Mouse (Mus musculus): ENCODE measurements around the gene Ppm1j.
"Not testable (repeated sequence)": the region's sequence is repeated elsewhere in the genome, so short reads cannot be mapped to it uniquely, and the experiment has no call there.

Gene Ppm1j

GRCm38 (mm10) chr3:104780561-104781420 is at the start of gene Ppm1j:
Gene Ppm1j (plus strand): TSS chr3:104781056.
- DNase-seq (ENCODE audit: extremely low spot score, low read depth, low spot score), result no peak

- no peak for DNase-seq (ENCODE audit: extremely low spot score, low read depth, low spot score)
Measured at GRCm38 (mm10) chr3:104732907-104733306, 47.9 kb upstream of the Ppm1j start.

- no peak for DNase-seq (ENCODE audit: extremely low spot score, low read depth, low spot score)
Measured at GRCm38 (mm10) chr3:104734654-104735053, 46.2 kb upstream of the Ppm1j start.

GRCm38 (mm10) chr3:104741954-104742353 is 38.9 kb upstream of the Ppm1j start:
- DNase-seq (ENCODE audit: extremely low spot score, low read depth, low spot score), result no peak

- no peak for DNase-seq (ENCODE audit: extremely low spot score, low read depth, low spot score)
Measured at GRCm38 (mm10) chr3:104743161-104743560, 37.7 kb upstream of the Ppm1j start.

- no peak for DNase-seq (ENCODE audit: extremely low spot score, low read depth, low spot score)
Measured at GRCm38 (mm10) chr3:104743864-104744263, 37.0 kb upstream of the Ppm1j start.

- DNase-seq (ENCODE audit: extremely low spot score, low read depth, low spot score), result not testable (repeated sequence)
Measured at GRCm38 (mm10) chr3:104752845-104753244, 28.0 kb upstream of the Ppm1j start.

GRCm38 (mm10) chr3:104758406-104758805 is 22.4 kb upstream of the Ppm1j start:
- DNase-seq (ENCODE audit: extremely low spot score, low read depth, low spot score), result peak; percentile 75

- no peak for DNase-seq (ENCODE audit: extremely low spot score, low read depth, low spot score)
Measured at GRCm38 (mm10) chr3:104758869-104759268, 22.0 kb upstream of the Ppm1j start.

- DNase-seq (ENCODE audit: extremely low spot score, low read depth, low spot score), result not testable (repeated sequence)
Measured at GRCm38 (mm10) chr3:104762103-104762863, 18.6 kb upstream of the Ppm1j start.

- no peak for DNase-seq (ENCODE audit: extremely low spot score, low read depth, low spot score)
Measured at GRCm38 (mm10) chr3:104765021-104765420, 15.8 kb upstream of the Ppm1j start.

- no peak for DNase-seq (ENCODE audit: extremely low spot score, low read depth, low spot score)
Measured at GRCm38 (mm10) chr3:104767141-104767540, 13.7 kb upstream of the Ppm1j start.

GRCm38 (mm10) chr3:104767716-104768115 is 13.1 kb upstream of the Ppm1j start:
- DNase-seq (ENCODE audit: extremely low spot score, low read depth, low spot score), result no peak

- DNase-seq (ENCODE audit: extremely low spot score, low read depth, low spot score), result no peak
Measured at GRCm38 (mm10) chr3:104769135-104769534, 11.7 kb upstream of the Ppm1j start.

- no peak for DNase-seq (ENCODE audit: extremely low spot score, low read depth, low spot score)
Measured at GRCm38 (mm10) chr3:104770035-104770434, 10.8 kb upstream of the Ppm1j start.

GRCm38 (mm10) chr3:104770918-104771317 is 9.9 kb upstream of the Ppm1j start:
- DNase-seq (ENCODE audit: extremely low spot score, low read depth, low spot score), result no peak

- DNase-seq (ENCODE audit: extremely low spot score, low read depth, low spot score), result no peak
Measured at GRCm38 (mm10) chr3:104771460-104771859, 9.4 kb upstream of the Ppm1j start.

GRCm38 (mm10) chr3:104773301-104773700 is 7.6 kb upstream of the Ppm1j start:
- DNase-seq (ENCODE audit: extremely low spot score, low read depth, low spot score), result no peak

- no peak for DNase-seq (ENCODE audit: extremely low spot score, low read depth, low spot score)
Measured at GRCm38 (mm10) chr3:104777342-104777741, 3.5 kb upstream of the Ppm1j start.

- peak; percentile 81 for DNase-seq (ENCODE audit: extremely low spot score, low read depth, low spot score)
Measured at GRCm38 (mm10) chr3:104779949-104780348, 907 bp upstream of the Ppm1j start.

- no peak for DNase-seq (ENCODE audit: extremely low spot score, low read depth, low spot score)
Measured at GRCm38 (mm10) chr3:104781471-104781903, 631 bp downstream of the Ppm1j start, which contains the start of gene Fam19a3. Gene Fam19a3 (minus strand): TSS chr3:104781840.
